Mouse (Mus musculus): ENCODE data around the gene Tas1r3.

GRCm38 (mm10) chr4:155848434-155849095 lies 14.6 kb downstream of the Tas1r3 start:
- TF ChIP-seq ZMIZ1 (IDR thresholded peaks at IDR 0.05; ENCODE audit: low read depth, low read length) (no peak), ZKSCAN1 (IDR thresholded peaks at IDR 0.05; ENCODE audit: low read depth, low read length) (no peak), GATA1 (IDR thresholded peaks at IDR 0.05; ENCODE audit: low read depth, low read length) (no peak), USF1 (IDR thresholded peaks at IDR 0.05; ENCODE audit: low read depth, low read length) (no peak), TAL1 (IDR thresholded peaks at IDR 0.05; ENCODE audit: low read length) (no peak), NRF1 (IDR thresholded peaks at IDR 0.05; ENCODE audit: insufficient read depth, low read depth, low read length, poor library complexity, severe bottlenecking) (no peak), POLR2A (IDR thresholded peaks at IDR 0.05; ENCODE audit: control insufficient read depth in 1 of 2, insufficient read depth in 1 of 2, low read depth in 1 of 2, low read length in 2 of 2, poor library complexity in 1 of 2) (no peak), CTCF (IDR thresholded peaks at IDR 0.05 in 2 of 3, conservative IDR thresholded peaks at IDR 0.05 in 1 of 3; ENCODE audit: control insufficient read depth in 1 of 3, insufficient read depth in 1 of 3, low read depth in 2 of 3, low read length in 3 of 3, poor library complexity in 1 of 3, severe bottlenecking in 1 of 3) (no peak), MYC (IDR thresholded peaks at IDR 0.05; ENCODE audit: low read depth, low read length) (no peak), SMC3 (IDR thresholded peaks at IDR 0.05; ENCODE audit: low read depth, low read length) (no peak), CHD2 (IDR thresholded peaks at IDR 0.05; ENCODE audit: low read length) (no peak)

Data from MEL (cell line).